Mouse (Mus musculus) mouse embryonic stem cell (cell line): ENCODE results near the gene Gopc.
"Not testable (repeated sequence)": the region's sequence is repeated elsewhere in the genome, so short reads cannot be mapped to it uniquely, and the experiment has no call there.

ENCODE experiments used
- in situ Hi-C, 2 experiments: fragments of 300-500 bp; cut with MboI; formaldehyde crosslinking; loops; 1 replicate in 1 of 2; 3 replicates in 1 of 2; pipeline ENCODE4 v1.14.3; 2019 to 2020; ENCODE audit warnings: low sequenced_read_pairs in 2 of 2, low pct_unique_long_range_greater_than_20kb in 1 of 2, mixed read lengths in 1 of 2; ENCODE audit not compliant: unreplicated experiment in 1 of 2

Gopc gene

DNA sequence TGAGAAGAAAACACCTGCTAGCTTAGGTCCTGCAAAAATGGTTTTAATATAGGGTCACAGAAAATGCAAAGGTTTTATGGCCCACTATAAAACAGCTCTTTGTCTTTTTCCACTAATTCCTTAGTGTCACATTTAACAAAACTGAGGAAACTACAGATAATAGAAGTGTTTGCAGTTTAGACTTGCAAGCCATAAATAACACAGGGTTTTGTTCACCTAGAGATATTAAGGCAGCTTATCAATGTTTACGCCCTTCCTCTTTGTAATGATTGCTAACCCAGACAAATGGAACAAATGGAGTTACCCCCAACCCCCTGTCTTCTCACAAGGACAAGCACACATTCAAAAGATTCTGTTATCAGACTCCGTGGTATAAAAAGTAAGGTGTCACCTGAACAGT, 9.3 kb upstream of the Gopc start:
- in situ Hi-C loops = loop anchor here (25.0 kb wide), 2 partner anchors 279 to 604 kb away; no protein-coding TSS in a partner anchor

DNA sequence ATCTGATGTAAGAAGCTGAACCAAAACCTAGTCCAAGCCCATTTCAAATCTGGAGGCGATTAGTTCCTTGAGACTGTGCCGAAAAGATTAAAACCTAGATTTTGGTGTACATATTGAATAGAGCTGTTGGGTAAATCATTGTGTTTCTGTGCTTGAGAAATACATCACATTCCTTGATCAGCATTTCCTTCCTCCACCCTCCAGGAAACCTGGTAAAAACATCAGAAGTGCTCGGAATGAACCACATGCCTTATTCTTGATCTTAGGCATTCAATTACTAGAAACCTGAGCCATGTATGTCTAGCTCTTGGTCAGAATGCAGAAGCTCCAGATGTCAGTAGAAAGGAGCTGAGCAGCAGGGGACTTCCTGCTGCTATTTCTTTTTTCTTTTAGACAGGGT, 7.5 kb upstream of the Gopc start:
- in situ Hi-C loops = loop anchor here (25.0 kb wide), 2 partner anchors 277 to 602 kb away; no protein-coding TSS in a partner anchor

DNA sequence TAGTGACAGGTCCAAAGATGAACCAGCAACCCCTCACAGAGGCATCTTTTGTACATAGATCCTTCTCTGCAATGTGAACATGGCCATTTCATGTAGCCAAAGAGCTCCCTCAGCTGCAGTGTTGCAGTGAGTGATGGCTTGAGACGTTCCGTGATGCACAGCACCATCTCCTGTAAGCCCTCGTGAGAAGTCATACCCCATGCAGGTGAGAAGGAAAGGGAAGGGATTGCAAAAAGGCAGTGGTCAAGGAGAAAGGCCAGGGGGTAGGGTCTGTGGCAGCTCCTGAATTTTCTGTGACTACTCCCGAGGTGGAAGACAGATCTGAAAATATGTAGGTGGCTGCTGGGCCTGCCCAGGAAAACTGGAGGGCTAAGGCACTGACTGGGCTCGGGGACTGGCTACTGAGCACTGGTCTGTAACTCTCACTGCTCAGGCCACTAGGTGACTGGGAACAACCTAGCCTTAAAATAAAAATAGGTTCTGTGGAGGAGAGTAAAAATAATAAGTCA, 7.1 kb upstream of the Gopc start, which contains the start of gene Nepn:
TSS of gene Nepn (plus strand) at position 51 of the 509 bp plus-strand sequence.
- in situ Hi-C loops = loop anchor here (25.0 kb wide), 2 partner anchors 277 to 602 kb away; no protein-coding TSS in a partner anchor

DNA sequence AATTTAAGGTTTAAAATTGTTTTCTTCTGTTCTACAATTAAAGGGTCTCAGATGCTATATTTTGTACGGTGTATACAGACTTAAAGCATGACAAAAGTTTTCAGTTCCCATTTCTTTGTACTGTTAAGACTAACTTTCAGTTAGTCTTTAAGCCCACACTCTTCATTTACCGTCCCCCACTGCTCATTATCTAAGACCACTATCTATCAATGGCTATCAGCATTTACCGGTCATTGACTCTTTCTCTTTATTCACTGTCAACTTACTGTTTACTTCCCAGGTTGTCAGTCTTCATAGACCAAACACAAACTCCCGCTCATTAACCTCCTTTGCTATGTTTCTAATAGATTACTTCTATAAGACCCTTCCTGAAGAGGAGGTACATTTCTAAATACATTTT, 5.3 kb upstream of the Gopc start:
- in situ Hi-C loops = loop anchor here (25.0 kb wide), 2 partner anchors 275 to 600 kb away; no protein-coding TSS in a partner anchor

DNA sequence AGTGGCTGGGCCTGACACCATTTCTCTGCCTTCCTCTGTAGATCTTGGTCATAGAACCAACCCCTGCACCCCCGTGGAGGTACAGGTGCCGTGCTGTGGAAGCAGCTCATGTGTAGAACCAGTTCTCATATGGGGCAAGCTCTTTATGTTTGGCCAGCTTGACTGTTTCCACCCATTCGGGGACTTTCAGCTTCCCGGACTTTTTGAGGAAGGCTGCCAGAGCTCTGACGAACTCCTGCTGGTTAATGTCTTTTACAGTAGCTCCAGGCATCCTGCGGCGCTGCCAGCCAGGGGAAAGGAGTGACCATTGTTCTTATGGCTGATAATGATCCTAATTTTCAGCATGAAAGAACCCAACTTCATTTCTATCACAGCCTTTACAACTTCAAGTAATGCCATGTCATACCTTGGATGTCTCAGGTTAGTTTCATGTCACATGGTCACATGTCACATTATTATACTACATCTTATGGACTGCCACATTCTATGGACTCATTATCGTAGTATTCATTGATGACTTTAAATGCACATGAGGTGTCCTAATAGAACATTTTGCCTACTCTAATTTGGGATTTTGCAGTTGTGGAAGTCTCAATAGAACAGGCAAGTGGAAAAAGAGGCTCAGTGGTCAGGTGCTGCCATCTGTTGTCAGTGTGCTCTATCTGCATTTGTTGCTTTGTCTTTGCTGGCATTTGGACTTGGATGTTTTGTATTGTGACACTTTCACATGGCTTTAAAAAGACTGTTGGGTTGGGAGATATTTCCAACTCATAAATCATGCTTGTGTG, 3.1 kb upstream of the Gopc start:
- in situ Hi-C loops = loop anchor here (25.0 kb wide), 2 partner anchors 273 to 598 kb away; no protein-coding TSS in a partner anchor

DNA sequence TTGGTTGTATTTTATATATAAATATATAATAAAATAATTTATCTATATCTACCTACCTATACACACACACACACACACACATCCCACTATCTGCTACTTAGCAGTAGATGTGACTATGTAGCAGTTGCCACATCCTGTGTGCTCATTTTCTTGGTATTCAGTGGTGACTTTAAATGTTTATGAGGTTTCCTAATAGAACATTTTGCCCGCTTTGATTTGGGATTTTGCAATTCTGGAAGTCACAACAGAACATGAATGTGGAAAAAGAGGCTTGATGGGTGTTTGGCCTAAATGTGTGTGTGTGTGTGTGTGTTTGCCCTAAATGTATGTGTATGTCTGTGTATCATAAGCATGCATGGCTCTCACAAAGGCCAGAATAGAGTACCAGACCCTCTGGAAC, 1.6 kb upstream of the Gopc start:
- in situ Hi-C loops = loop anchor here (25.0 kb wide), 2 partner anchors 271 to 596 kb away; no protein-coding TSS in a partner anchor

DNA sequence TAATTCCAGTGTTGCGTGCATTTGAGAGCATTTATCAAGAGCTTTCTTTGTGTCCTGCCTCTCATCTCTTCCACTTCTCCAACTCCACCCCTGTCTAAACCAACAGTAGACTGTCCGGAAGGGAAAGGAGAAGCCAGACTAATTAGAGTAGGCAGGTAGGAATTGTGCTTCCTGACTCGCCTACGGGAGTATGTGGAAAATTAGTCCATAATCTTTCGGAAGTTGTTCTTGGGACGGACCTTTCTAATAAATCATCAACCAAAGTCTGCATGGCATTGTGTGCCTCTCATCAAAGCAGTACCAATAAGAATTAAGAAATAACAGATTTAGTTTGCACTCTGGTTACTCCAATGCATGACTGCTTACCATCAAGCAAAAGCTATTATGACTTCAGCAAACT, 1.1 kb upstream of the Gopc start:
- in situ Hi-C loops = loop anchor here (25.0 kb wide), 2 partner anchors 271 to 596 kb away; no protein-coding TSS in a partner anchor

DNA sequence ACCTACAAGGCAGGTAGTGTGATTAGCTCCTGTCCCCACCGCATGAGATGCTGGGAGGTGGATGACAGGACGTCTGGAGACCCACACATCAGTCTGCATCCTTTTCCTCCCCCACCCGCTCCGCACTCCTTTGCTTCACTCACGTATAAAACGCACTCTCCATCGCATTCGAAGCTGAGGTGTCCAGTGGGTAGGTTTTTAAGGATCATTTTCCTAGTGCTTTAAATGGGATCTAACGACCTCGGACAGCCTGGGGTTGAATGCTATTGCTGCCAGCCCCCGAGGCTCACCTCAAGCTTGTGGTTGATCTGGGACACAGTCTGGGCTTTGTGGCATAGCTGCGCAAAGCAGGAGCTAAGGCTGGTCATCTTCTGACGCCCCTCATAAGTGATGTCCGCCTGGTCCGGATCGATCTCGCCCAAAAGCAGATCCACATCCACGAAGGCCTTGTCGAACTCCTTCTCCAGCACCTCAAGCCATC, 563 bp downstream of the Gopc start:
- in situ Hi-C loops = loop anchor here (25.0 kb wide), 2 partner anchors 269 to 594 kb away; no protein-coding TSS in a partner anchor

DNA sequence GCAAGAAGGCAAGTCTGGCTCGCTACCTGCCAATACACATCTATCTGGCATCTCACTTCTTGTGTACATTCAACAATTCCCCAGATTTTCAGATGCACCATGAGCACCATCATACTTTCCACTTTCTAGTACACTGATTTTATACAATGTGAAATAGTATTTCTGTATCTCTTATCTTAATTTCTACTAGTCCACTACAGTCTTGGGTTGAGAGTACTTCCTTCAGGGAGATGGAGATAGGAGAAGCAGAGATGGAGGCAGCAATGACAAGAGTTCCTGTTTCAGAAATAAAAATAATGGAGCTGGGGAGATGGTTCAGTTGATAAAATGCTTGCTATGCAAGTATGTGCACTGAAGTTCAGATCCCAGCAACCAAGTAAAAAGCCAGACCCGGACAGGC, 4.1 kb downstream of the Gopc start:
- in situ Hi-C loops = loop anchor here (25.0 kb wide), 2 partner anchors 266 to 591 kb away; no protein-coding TSS in a partner anchor

DNA sequence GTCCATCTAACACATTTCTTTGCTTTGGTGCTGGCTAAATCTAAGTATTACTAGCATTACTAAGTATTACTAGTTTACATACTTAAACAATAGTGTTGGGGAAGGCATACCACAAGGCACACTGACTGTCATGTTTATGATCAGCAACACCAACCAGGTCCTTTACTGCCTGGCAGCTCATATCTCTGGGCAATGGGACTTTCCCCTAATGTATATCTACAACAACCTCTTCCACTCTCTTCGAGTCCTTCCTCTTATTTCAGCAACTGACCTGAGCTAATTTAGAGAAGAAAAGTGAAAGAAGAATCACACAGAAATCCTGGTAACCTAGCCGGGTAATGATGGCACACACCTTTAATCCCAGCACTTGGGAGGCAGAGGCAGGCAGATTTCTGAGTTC, 5.5 kb downstream of the Gopc start:
- in situ Hi-C loops = loop anchor here (25.0 kb wide), 2 partner anchors 264 to 589 kb away; no protein-coding TSS in a partner anchor

DNA sequence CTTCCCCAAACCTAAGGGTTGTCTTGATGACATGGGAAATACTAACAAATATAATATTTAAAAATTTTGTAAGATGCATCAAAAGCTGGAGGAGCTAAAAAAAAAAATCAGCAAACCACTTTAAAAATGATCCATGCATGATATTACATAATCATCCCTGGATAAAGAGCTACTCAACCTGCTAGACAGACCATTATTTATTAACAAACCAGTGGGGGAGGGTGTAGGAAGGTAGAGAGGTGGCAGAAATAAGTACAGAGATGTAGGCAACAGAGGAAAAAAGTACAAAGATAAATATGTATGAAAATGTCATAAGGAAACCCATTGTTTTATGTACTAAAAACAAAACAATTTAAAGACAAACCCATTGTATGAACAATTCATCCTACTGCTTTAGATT, 7.3 kb downstream of the Gopc start:
- in situ Hi-C loops = loop anchor here (25.0 kb wide), 2 partner anchors 262 to 587 kb away; no protein-coding TSS in a partner anchor

DNA sequence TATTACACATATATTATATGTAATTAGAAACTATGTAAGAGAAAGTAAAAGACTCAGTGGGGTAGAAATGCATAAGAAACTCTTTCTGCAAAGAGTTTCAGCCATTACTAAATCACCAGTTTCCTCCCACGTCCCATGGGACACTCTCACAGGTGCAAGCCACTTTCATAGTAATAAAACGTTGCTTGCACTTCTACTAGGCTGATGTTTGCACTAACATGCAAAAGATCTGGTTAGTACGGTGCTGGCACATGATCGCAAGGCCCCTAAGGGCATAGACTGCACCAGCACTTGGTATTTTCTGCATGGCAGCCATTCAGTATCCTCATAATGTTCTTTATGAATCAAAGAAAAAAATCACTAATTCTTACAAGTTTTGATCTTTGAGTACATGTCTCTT, 8.1 kb downstream of the Gopc start:
- in situ Hi-C loops = no loop called here

DNA sequence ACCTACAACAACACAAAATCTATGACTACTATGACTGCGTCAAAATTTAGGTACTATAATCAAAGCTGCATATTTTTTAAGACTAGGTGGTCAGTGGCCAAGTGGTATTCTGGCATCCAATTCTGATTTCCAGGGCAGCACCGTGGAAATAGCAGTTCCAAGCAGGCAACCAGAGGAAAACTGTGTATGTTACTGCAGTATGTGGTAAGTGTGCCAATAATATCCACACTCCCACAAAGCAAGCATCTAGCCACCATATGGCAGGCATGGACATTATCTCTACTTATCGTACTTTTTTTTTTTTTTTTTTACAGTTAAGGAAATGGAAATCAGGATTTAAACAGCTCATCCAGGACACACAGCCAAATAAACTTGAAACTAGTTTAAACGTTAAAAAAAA, 13.5 kb downstream of the Gopc start:
- in situ Hi-C loops = no loop called here

DNA sequence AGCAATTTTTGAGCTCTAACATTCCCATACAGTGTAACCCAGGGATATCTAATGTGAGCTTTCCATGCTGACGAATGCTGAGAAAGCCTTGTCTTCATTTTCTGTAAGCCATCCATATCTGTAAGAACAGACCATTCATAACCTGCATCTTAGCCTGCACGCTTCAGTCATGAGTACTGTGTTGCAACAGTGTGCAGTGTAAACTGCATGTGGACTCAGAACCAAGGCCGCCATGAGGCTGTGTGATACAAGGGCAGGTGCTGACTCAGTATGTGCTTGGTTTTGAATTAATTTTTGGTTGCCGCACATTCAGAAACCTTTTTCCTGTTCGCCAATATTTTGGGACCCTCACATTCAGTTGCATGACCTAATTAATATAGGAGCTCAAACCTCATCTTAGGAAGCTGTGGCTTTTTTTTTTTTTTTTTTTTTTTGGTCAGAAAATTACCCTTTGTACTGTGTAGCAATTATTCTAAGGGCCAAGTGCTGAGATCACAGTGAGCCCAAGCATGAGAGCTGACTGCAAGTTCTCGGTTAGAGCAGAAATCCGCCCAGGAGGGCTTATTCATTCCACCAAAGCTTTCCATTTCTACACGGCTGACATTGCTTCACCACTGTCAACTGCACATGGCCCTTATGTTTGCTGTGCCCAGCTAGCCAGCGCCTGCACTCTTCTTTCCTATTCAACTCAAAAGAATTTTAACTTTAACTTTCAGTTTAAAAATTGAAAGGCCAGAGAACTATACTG, 20.9 kb downstream of the Gopc start:
- in situ Hi-C loops = no loop called here

DNA sequence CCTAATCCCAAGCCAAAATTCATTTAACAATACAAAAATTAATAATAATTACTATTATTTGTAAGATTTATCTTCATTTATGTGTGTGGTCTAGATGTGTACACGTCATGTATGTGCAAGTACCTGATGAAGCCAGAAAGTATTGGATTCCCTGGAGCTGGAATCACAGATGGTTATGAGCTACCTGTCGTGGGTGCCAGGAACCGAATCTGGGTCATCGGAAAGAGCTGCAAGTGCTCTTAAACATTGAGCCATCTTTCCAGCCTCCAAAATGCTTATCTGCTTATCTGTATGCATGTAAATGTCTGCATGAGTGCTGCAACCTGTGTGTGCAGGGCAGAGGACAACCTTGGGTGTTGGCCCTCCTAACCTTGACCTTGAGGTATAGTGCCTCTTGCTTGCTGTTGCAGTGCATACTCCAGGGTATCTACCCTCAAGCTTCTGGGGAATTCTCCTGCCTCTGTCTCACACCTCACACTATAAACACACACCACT, 21.6 kb downstream of the Gopc start:
- in situ Hi-C loops = no loop called here

DNA sequence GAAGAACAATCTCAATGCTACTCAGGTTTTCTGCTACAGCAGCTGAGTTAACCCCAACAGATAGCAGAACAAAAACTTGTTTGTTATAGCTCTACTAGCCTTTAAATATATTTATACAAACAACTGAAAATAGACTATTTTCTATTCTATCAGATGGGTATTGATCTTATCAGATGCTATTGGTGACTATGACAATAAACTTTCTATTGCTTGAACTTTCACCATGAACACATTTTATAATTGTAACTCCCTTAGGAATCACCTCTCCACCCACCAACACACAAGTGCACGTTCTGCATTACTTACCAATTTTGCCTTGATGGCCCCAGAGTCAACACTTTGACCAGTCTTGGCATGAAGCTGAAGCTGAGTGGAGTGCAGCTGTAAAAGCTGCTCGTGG, 23.5 kb downstream of the Gopc start, which contains the start of gene Gm26741:
TSS of gene Gm26741 (plus strand) at position 301 of the 400 bp plus-strand sequence.
- in situ Hi-C loops = no loop called here

DNA sequence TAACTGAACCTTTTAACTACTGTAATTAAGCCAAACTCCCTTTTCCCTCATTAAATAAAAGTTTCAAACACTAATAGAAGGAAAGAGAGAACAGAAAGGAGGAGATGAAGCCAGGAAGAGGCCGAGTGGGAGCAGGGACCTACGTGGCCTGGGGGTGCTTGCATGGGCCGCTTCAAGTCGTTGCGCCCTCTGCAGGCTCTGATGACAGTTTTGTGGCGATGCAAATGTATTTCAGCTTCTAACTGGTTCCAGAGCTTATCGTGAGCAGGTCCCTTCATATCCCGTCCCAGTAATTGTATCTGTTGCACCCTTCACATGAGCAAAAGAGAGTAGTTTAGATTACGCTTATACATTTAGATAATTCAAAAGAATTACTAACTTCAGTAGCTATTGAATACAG, 28.7 kb downstream of the Gopc start:
- in situ Hi-C loops = no loop called here

DNA sequence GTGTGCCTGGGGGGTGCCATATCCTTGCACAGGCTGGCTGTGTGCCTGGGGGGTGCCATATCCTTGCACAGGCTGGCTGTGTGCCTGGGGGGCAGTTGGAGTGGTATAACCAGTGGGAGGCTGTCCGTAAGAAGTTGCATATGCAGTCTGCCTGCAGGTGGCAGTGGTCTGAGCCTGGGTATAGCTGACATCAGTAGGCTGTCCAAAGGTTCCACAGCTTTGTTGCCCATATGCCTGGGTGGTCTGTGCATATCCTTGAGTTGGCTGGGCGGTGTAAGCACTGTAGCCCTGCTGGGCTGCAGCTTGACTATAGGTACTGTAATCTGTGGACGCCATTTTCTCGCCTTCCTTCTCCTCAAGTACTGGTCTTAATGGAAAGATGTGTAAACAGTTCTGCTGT, 38.6 kb downstream of the Gopc start:
- in situ Hi-C loops = not testable (repeated sequence)
